Mouse (Mus musculus): ENCODE data around the gene Adamtsl1.

DNA sequence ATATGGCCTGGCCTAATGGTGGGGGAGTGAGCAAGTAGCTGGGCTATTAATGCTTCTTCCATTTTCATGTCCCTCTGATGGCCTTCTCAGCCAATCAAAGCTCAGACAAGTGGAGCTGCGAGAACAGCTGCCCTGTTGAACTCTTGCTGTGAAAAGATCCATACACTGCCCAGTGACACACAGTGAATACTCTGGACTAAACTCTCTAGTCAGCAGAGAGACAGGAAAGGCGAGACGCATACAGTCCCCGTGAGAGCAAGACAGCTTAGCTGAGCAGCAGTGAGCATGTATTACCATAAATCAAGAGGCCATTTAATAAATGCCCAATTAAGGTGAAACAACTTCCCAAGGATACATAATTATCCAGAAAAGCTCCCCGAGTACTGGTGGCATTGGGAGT, 492.6 kb downstream of the Adamtsl1 start:
- TF ChIP-seq CTCF (IDR thresholded peaks at IDR 0.05; ENCODE audit: borderline replicate concordance, control insufficient read depth, extremely low read depth, insufficient read depth, low read length, poor library complexity) (no peak), POLR2A (IDR thresholded peaks at IDR 0.05; ENCODE audit: control insufficient read depth, extremely low read depth, insufficient read depth, low read length, poor library complexity) (no peak)

Data from thymus, adult 2 months (tissue).